Mouse (Mus musculus) urinary bladder, postnatal 10 days (tissue): Measurements from ENCODE around the gene Grik3.

Experiments used
- DNase-seq: peaks from one replicate; pipeline ENCODE4 v3.0.0; 2022; ENCODE audit warnings: low spot score

Gene Grik3

DNA sequence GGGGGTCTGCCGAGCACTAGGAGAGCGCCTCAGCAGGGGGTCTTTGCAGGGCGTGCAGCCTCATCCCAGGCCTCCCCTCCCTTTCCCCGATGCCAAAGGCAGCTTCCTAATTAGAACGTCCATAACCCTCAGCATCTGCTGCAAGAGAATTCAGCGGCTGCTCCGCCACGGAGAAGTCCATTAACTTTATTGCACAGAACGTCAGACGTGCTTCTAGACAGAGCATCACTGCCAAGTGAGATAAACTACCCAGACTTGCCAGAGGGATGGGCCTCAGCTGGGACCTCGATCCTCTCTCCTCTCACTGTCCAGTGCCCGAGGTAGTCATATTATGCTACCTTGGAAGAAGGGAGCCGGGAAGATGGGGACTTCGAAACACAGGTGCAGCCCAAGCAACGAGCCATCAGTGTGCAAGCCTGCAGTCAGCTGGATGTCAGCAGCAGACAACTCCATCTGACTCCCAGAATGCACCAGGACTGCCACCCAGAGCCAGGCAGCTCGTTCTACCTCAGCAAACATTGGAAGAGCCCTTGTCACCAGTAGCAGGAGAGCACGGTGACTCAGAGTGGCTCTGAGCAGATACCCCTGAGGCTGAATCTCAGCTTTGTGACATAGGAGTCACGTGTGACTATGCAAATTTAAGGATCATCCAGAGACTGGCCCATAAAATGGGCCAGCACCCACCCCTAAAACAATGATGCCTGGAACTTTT lies 228.1 kb downstream of the Grik3 start:
- no peak for DNase-seq

DNA sequence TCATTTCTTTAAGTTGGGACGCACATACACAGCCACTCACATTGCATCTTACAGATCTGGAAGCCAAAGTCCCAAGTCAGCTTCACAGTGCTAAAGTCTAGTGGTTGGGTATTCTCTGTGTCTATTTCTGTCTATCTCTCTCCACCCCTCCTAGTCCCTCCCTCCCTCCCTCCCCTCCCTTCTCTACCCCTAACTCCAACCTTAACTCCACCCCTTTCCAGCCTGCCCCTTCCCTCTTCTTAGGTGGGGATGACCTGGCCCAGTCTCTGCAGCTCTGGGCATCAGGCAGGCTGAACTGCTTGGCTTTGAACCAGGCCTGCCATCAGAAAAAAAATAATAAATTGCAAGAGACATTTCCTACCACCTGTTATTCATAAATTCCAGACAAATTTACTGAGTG lies 235.7 kb downstream of the Grik3 start:
- no peak for DNase-seq

DNA sequence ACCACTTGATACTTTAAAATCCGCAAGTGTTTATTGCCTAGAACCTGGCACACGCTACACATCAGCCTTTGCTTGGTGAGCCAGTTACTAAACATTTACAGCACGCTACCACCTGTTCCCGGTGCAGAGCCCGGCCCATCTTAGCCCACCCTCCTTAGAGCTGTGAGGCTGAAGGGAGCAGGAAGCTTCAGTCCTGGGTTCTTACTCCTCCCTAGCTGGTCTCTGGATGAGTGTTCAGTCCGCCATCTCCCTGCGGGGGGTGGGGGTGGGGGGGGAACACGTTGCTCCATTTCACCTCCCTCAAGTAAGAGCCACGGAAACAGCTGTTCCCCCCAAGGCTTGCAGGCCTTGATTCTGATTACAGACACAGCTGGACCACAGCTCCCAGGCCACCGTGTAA lies 236.5 kb downstream of the Grik3 start:
- no peak for DNase-seq

DNA sequence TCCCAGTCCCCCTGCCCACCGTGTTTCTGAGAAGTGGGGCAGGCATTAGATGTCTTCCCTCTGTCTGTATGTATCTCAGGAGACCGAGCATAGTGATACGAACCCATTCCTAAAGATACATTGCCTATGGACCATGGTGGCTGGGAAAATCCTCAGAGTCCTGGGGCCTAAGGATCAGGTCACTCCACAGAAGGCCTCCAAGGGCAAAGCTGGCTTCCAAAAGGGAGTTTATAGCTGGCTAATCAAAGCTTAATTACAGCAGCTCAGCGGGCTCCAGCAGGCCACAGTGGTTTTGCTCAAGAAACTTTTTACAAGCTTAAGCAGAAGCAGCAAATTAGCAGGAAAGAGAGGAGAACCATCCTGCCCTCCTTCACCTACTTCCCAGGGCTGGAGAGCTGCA lies 237.1 kb downstream of the Grik3 start:
- DNase-seq, result no peak

DNA sequence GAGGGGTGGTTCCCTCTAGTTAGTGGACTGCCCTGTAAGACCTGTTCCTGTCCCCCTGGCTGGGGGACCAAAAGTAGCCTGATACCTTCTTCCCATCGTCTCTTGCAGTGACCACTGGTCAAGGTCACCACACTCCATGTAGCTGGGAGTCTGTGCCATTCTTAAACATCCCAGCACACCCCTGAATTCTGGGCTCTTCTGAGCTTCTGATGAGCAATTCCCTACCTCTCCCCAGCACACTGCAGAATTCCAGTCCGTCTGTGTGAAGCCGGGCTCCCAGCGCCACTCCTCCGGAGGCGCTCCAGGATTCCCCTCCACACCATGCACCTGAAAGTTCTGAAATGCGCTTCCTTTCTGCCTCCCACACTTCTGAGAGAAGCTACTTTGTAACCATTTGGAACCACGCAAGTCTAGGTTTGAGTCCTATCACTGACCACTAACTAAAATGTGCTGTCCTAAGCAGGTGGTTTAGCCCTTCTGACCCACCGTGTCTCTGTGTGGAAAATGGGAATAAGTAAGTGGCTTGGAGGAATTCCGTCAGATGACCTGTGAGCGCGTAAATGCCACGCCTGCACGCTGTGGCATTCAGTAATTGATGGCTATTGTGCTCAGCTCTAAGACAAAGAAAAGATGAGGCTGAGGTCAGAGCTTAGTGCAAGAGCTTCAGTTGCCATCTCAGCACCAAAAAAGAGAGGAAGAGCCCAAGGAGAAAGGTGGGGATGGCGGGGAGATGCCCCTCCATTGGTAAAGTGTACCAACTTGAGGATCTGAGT lies 237.8 kb downstream of the Grik3 start:
- DNase-seq, result no peak

DNA sequence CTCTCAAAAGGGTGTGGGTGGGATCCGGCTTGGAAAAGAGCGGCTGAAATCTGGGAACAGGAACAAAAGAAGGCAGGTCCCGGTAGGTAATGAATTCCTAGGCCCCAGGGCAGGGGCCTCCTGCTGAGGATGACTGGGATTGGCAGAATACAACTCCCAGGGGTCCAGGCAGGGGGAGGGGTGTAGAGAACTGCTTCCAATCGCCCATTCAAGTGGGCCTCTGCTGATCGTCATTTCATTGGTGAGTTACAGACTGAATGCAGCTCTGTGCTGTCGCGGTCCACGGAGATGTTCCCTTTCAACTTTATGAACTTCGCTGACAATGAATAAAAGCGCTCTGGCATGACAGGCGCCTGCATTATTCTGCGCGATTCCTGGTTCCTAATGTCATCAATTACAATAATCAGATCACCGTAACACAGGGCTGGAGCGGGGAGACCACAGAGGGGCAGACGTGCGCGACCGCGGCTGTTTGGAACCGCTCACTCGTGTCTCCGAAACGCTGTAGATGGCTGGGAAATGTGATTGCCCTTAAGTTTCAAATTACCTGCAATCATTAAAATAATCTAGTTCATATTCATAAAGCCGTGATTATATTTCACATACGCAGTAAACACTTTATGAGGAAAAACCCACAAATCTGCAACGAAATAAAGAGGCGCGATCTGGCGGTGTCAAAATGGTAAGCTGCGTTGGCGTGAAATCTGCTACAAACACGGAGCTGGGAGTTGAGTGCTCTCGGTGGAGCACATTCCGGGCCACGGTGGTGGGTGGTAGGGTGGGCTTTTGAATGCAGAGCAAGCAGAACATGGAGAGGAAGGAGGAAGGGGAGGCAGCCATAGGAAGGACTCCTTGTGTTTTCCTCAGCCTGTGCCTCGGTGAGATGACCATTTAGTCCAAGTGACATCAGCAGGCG lies 239.1 kb downstream of the Grik3 start:
- peak; percentile 6 for DNase-seq

DNA sequence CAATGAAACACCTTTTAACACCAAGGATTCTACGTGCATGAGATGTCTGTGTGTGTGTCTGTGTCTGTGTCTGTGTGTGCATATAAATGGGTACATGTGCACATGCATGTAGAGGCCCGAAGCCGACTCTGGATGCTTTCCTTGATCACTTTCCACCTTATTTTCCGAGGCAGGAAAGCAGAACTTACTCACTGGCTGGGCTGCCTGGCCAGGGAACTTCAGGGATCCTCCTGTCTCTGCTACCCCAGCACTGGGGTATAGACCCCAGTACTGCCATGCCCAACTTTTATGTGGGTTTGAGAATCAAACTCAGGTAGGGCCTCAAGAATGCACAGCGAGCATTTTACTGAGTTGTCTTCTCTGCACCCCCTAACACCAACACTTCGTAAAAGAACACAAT lies 240.3 kb downstream of the Grik3 start:
- DNase-seq, result no peak

DNA sequence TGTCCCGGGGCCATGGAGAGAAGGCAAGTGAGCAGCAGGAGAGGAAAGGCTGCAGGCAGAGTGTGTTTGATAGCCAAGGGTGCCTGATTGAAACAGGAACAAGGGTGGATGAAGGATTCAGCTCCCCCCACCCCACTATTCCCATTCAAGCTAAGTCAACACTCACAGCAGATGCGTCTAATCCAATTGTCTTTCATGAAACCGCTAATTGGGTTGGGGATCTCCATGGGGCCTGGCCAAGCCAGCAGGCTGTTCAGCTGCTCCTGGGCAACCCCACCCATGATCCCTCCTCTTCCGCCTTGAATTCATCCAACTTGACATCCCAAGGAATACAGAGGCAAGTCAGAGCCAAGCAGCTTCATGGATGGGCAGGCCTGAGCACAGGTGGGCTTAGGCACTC lies 246.3 kb downstream of the Grik3 start:
- no peak for DNase-seq

DNA sequence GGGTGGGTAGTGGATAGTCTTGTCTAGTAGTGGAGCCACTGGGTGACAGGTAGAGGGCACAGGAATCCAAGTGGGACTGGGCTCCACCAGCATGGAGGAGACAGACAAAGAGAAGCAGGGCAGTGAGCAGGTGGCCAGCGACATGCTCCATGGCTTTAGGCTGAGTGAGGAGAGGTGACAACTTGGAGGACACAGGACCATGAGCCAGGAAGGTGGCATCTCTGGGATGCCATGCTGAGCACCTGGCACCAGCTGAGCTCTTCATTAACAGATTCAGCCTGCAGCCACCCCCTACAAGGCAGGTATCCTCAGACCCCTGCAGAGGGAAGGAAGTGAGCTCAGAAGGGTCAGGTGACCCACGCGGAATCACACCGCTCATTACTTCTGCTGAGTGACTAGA lies 248.3 kb downstream of the Grik3 start:
- DNase-seq, result no peak

DNA sequence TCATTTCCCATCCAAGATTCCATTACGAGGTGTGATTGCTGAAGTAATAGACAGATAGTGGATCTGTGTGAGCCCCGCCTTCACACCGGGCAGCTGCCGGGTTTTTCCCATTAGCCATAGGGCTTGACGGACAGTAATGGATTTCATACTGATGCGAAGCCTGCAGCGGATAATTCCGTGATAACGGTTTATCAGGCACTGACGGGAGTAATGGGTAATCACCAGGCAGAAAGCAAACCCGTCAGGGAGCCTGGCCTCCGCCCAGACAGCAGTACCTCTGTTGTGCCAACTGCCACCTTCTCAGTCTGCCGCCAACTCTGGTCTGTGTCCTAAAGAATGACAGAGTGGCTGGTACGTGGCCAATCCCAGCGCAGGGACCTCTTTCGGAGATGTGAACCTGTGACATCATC lies 251.7 kb downstream of the Grik3 start:
- DNase-seq, result no peak

DNA sequence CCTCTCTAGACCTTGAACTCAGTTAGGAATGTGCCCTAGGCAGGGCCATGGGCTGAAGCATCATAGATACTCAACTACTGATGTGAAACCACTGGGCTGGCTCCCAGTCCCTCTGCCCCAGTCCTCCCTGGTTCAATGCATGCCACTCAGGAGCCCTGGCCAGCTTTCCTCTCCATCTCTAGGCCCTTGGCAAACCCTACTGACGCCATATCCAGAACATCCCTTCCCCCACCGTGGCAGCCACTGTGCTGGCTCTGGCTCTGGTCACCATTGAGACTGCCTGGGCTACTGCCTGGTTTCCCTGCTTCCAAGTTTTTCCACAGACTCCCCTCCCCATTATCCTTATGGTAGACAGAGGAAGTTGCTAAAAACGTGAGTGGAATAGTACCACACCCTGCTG lies 255.4 kb downstream of the Grik3 start:
- no peak for DNase-seq

DNA sequence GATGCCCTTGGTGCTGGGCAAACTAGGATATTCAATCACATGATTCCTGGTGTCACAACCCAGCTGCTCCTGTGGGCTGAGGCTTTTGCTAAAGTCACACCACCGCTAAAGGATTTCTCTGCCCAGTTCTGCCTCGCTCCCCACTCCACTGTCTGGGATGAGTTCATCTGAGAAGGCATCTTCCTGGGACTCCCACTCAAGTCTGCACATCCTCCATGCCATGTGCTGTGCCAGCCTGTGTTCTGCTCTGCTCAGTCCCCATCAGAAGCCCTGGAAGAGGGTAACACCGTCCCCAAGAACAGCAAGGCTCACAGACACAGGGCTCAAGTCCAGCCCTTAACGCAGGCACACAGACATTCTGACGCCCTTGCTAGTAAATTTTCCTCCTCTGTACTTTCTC lies 265.9 kb downstream of the Grik3 start:
- DNase-seq, result no peak

DNA sequence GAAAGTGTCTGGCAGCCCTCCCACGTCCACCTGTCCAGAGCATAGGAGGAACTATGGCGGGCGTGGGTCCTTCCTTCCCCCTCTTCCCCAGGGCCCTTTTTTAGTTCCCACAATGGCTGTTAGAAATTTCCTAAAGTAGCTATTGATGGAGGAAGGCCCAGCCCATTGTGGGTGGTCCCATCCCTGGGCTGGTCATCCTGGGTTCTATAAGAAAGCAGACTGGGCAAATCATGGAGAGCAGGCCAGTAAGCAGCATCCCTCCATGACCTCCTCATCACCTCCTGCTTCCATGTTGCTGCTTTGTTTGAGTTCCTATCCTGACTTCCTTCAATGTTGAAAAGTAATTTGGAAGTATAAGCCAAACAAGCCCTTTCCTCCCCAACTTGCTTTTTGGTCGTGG lies 269.8 kb downstream of the Grik3 start:
- DNase-seq, result no peak

DNA sequence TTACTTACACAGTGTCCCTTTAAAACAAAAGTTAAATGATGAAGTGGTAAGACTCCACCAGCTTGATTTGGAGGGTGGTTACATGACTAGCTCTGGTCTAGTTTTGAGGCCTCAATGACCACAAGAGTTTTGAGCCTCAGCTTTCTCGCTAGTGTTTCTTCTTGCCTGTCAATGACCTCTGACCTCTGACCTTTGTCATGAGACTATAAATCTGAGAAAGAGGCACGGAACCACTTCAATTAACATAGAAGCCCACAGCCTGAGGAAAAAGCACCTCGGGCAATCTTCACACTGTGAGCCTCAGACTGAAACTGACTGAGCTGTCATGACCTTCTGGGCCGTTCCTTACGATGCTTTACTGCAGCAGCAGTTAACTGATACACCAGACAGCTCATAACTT lies 272.6 kb downstream of the Grik3 start:
- no peak for DNase-seq
